Mouse (Mus musculus) bone marrow macrophage, adult 2 months (primary cell): ENCODE results near the gene Cyb5b. TPM values are rescaled to one million over a fixed set of nuclear protein-coding genes. Genes with fewer than 3 reads are reported as not detected.
"Not testable (repeated sequence)": the region's sequence is repeated elsewhere in the genome, so short reads cannot be mapped to it uniquely, and the experiment has no call there.

Experiments used
- H3K27ac ChIP-seq: 2 replicates; pipeline ENCODE4 v1.5.1; 2012; ENCODE audit warnings: low read depth, low read length; ENCODE audit not compliant: insufficient read depth
- H3K4me1 ChIP-seq: 2 replicates; pipeline ENCODE4 v1.6.1; 2012; ENCODE audit warnings: low read length; ENCODE audit not compliant: control insufficient read depth, insufficient read depth
- H3K4me3 ChIP-seq: 2 replicates; pipeline ENCODE4 v1.5.1; 2012; ENCODE audit warnings: mild to moderate bottlenecking, low read length, moderate library complexity; ENCODE audit not compliant: insufficient read depth
- CTCF ChIP-seq: IDR thresholded peaks from 2 replicates; pipeline ENCODE4 v1.5.1; 2012; ENCODE audit warnings: low read depth, mild to moderate bottlenecking, low read length, moderate library complexity
- POLR2A ChIP-seq: IDR thresholded peaks from 2 replicates; pipeline ENCODE4 v1.6.1; 2012; ENCODE audit warnings: mild to moderate bottlenecking, low read depth, low read length, borderline replicate concordance
- polyA plus RNA-seq: library from polyadenylated mRNA; stranded (reverse); fragments of >200 nt; gene quantifications from 2 replicates; pipeline ENCODE4 v1.2.4, GENCODE M21; 2012; ENCODE audit not compliant: missing spikeins, insufficient read depth, insufficient read length

Cyb5b gene
- polyA plus RNA-seq: 43.3 and 47.8 TPM in 2 replicates

GRCm38 (mm10) chr8:107150404-107151157, at the start of gene Cyb5b:
Gene Cyb5b (plus strand): TSS chr8:107150640.
- TF ChIP-seq POLR2A (no peak), CTCF (no peak)
- H3K4me1 ChIP-seq: peaks cover 11% of the 10 kb centered on the region

GRCm38 (mm10) chr8:107104547-107104946, 45.9 kb upstream of the Cyb5b start:
- no peak overlapping the region for H3K27ac ChIP-seq
- no peak overlapping the region for H3K4me3 ChIP-seq
- peaks cover 13% of the 10 kb centered on the region for H3K4me1 ChIP-seq
- TF ChIP-seq CTCF (peak; percentile 64), POLR2A (no peak)

More at GRCm38 (mm10) chr8:107150404-107151157, at the start of gene Cyb5b:
- Histone ChIP-seq H3K27ac (peak within 1 kb of the TSS; percentile 85), H3K4me3 (peak within 1 kb of the TSS; percentile 97)

GRCm38 (mm10) chr8:107108089-107108488, 42.4 kb upstream of the Cyb5b start:
- H3K4me3 ChIP-seq, H3K4me1 ChIP-seq: not testable (repeated sequence)

GRCm38 (mm10) chr8:107108978-107109720, 41.3 kb upstream of the Cyb5b start:
- no peak for TF ChIP-seq CTCF
- TF ChIP-seq POLR2A: no peak
- Histone ChIP-seq H3K4me1 (0 out of 2 replicates have a peak, but pooled peaks cover 3% of the 10 kb centered on the region), H3K27ac (no peak overlapping the region), H3K4me3 (no peak overlapping the region)

More at GRCm38 (mm10) chr8:107108089-107108488, 42.4 kb upstream of the Cyb5b start:
- not testable (repeated sequence) for H3K27ac ChIP-seq

- 0 out of 2 replicates have a peak, but pooled peaks cover 3% of the 10 kb centered on the region for H3K4me1 ChIP-seq
- no peak for TF ChIP-seq POLR2A
- no peak for TF ChIP-seq CTCF
- H3K27ac ChIP-seq: no peak overlapping the region
- H3K4me3 ChIP-seq: no peak overlapping the region
Observed at GRCm38 (mm10) chr8:107109816-107110435, 40.5 kb upstream of the Cyb5b start.

GRCm38 (mm10) chr8:107110629-107111330, 39.7 kb upstream of the Cyb5b start:
- H3K27ac ChIP-seq: no peak overlapping the region
- TF ChIP-seq POLR2A (no peak), CTCF (no peak)
- no peak overlapping the region for H3K4me3 ChIP-seq
- H3K4me1 ChIP-seq: 0 out of 2 replicates have a peak, but pooled peaks cover 3% of the 10 kb centered on the region

GRCm38 (mm10) chr8:107111340-107112105, 38.9 kb upstream of the Cyb5b start:
- Histone ChIP-seq H3K27ac (no peak overlapping the region), H3K4me1 (0 out of 2 replicates have a peak, but pooled peaks cover 5% of the 10 kb centered on the region), H3K4me3 (no peak overlapping the region)
- TF ChIP-seq CTCF (no peak), POLR2A (no peak)

- Histone ChIP-seq H3K27ac (no peak overlapping the region), H3K4me3 (no peak overlapping the region)
- TF ChIP-seq POLR2A (no peak), CTCF (no peak)
Observed at GRCm38 (mm10) chr8:107113209-107113608, 37.2 kb upstream of the Cyb5b start.

More at GRCm38 (mm10) chr8:107113209-107113608, 37.2 kb upstream of the Cyb5b start:
- H3K4me1 ChIP-seq: 0 out of 2 replicates have a peak, but pooled peaks cover 5% of the 10 kb centered on the region
